Mouse (Mus musculus) megakaryocyte, embryonic 14.5 days (primary cell): ENCODE results near the gene Cfap43.

Experiments used
- FLI1 ChIP-seq: IDR thresholded peaks from 2 replicates; pipeline ENCODE4 v1.6.1; 2012; ENCODE audit warnings: low read length, inconsistent platforms, mixed read lengths
- GATA1 ChIP-seq: IDR thresholded peaks from 3 replicates; pipeline ENCODE4 v1.6.1; 2012; ENCODE audit warnings: mixed read lengths, low read length, inconsistent platforms, borderline replicate concordance

GRCm38 (mm10) chr19:47934146-47934545 is 15.1 kb upstream of the Cfap43 start:
- TF ChIP-seq GATA1 (no peak), FLI1 (no peak)
